Mouse (Mus musculus) right cerebral cortex, adult 2 months (tissue): ENCODE measurements around the gene Xrra1.

Experiments used
- DNase-seq, 2 experiments: peaks; one replicate each; pipeline ENCODE4 v3.0.0; 2021 to 2022; ENCODE audit warnings: low spot score in 2 of 2

Xrra1 gene

DNA sequence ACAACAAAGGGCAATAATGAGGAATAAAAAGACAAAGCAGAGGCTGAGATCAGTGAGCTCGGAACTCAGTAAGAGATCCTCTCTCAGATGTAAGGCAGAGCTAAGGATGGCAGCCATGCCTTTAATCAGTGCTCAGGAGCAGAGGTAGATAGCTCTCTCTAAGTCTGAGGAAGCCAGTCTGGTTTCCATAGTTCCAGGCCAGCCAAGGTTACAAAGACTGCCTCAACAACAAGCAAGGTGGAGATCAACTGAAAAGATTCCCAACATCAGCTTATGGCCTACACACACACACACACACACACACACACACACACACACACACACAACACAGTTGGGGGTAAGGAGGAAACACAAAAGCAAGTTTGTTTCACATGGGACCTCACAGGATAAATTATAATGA, 7.8 kb upstream of the Xrra1 start:
- no peak for DNase-seq

DNA sequence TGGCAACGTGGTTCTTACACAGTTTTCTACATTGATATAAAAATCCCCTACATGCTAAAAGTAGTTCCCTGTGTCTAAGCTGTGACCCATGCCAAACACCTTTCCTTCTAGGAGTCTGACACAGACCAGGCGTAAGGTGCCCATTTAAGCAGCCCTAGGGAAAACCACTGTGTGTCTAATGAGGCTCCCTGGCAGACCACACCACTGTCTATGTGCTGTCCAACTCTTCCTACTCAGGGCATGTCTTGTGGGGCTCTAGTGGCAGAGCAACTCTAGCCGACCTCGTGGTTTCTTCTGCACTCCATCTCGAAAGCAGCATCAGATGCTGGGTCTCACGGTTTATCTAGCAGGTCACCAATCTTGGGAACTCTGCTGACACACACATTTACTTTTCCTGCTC, 7.3 kb upstream of the Xrra1 start:
- no peak for DNase-seq

DNA sequence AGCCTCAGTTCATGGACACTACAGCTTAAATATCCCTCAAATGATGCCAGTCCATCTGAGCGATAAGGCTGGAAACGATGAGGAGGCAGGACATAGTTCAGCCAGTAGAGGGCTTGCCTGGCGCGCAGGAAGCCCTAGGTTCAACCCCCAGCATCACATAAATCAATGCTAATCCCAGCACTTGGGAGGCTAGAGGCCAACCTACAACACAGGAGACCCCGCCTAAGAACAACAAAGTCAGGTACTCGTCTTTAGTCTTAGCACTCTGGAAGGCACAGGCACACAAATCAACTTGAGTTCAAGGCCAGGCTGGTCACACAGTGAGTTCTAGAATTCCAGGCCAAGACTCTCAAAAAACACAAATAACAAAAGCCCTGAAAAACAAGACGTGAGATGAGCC, 5.6 kb upstream of the Xrra1 start:
- no peak for DNase-seq

DNA sequence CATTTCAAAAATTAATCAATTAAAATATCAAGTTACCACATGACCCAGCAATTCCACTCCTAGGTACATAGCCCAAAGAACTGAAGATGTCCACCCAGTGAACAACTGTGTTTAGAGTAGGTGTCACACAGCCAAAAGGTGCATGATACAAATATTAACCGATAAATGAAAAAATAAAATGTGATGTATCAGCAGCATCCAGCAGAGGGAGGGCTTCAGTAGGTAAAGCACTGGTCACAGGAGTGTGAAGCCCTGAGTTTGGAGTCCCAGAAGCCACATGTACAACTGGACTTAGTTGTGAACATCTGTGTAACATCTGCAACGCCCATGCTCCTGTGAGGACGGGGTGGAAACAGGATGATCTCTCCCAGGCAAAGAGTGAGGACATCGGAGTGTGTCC, 4.6 kb upstream of the Xrra1 start:
- DNase-seq = no peak

DNA sequence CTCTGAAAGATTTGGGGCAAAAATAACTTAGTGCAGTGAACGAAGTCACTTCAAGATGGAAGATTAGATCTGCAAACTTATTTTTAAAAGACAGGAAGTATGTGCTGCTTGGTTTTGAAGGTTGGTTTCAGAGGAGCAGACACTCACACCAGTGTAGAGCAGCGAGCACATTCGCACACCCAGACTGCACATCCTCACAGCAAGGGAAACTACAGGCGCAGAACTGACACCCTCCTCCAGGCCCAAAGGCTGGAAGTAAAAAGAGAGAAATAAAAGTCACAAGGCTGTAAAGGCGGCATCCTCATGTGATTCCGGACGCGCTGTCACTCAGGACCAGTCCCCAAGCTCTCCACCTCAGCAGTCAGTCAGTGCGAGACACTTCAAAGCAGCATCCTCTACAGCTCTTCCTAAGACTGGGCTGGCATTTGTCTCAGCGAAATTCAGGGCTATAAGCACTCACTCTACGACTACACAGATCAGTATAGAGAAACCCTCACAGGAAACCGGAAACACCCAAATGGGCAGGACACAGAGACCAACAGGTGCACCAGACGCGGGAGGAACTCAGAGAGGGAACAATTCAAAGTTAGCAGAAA, 2.6 kb upstream of the Xrra1 start:
- no peak for DNase-seq

DNA sequence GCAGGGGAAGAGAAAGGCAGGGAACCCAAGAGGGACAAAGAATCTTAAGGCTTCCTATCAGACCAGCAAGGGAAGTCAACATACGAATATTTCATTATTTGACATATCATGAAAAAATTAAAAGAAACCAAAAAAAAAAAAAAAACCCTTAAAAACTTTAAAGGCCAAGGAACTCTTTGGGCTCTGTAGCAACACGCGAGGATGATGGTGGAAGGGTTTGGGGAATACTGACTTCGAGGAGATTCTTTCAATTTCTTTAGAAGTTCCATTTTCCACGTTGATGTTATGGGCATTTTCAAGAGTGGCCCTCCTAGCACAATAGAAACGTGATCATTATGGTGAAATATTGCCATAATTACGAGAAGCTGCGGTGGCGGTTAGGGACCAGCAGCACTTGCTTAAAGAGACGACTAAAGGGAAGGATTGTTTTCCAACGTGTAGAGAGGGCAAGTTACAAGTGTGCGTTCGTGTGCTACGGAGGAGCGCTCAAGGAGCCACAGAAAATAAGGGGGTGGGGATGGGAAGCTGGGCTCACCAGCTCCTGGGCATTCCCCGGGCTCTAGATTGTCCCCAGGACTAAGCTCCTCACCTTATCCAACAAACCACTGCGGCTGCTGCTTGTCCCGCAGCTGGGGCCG, 622 bp upstream of the Xrra1 start:
- DNase-seq = no peak

DNA sequence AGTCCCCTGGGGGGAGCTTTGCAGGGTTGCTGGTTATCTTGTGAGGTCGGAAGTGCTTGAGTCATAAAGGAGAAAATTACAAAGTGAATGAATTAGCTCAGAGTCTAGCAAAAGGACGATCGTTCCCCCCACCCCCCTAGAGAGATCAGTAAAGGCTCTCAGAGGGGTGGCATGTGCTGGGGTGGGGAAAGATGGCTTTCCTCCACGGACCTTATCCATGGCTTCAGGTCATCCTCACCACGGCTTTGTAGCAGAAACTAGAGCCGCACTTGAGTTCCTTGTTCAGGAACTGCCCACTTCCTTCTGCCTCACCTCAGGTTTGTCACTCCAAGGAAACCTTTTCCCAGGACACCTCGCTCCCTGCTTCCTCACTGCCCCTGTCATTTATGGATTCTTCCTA, 4.4 kb downstream of the Xrra1 start, which contains the start of gene Spcs2:
Gene Spcs2, minus strand, starts transcription at position 101 of the 400 bp plus-strand sequence.
- no peak for DNase-seq

DNA sequence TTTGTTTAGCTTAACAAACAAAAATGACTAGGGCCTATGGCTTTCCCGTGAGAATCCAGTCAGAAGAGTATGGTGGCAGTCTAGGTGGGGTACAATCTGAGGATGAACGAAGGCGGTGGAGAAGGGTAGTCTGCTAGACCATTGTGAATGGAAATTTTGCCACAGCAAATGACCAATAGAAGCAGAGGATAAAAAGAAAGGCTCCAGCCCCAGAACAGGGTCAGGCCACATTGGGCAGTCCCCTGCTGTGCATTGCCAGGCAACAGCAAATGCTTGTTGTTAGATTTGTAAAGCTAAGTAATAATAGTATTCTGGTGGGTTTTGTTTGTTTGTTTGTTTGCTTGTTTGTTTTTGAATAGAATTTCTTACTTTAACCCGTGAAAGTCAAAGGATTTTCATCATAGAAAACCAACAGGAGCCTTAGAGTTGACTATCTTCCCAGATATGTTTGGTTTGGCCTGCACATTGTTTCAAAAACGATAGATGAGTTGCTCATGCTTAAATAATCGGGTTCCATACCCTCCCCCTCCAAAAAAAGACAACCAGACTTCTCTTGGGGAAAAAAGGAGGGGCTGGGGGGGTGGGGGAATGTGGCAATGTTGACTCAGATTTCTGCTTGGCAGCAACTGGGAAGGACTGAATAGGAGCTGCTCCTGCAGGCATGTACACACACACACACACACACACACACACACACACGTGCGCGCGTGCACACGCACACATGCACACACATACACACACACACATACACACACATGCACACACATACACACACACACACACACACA, 5.5 kb downstream of the Xrra1 start:
- no peak for DNase-seq

DNA sequence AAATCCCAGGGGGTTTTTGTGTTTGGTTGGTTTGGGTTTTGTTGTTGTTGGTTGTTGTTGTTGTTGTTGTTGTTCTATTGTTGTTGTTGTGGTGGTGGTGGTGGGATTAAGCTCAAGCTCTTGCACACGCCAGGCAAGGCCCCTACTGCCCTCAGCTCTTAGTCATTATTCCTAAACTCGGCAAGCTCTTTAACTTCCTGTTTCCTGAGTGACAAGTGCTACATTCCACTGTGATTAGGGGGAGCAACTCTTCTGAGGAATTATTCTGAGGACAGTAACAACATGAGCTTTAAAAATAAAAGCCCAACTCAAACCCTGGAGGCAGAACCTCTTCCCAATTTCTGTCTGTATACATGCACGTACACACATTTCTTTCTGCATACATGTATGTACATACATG, 6.3 kb downstream of the Xrra1 start:
- no peak for DNase-seq

DNA sequence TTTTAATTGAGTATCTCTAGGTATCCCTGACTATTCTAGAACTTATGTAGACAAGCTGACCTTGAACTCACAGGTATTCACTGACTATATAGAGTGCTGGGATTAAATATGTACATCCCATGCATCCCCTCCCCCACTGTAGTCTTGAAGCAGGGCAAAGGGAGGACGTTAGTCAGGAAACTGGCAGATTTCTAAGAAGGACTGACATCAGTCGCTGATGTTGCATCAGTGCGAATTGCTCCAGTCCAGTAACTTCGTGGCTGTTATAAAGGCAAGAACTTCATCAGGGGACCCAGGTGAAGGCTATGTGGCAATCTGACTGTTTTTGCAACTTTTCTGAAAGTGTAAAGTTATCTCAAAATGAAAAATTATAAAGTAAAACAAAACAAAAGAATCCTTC, 10.4 kb downstream of the Xrra1 start:
- no peak for DNase-seq

DNA sequence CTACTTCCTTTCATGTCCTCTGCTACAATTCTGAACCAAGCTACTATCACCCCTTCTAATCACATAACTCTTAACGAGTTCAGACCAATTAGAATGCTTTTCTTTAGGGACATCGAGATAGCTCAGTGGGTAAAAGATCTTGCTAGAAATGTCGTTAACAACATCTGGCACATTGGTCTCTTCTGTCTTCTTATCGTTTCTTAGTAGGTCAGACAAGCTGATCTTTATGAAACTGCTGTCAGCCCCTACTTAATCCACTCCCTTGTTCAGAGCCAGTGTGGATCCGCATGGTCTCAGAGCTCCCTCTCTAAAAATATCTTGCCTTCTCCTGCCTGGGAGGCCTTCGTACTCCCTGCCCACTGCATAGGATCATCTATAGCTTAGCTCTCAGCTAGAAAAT, 15.0 kb downstream of the Xrra1 start:
- DNase-seq = no peak

DNA sequence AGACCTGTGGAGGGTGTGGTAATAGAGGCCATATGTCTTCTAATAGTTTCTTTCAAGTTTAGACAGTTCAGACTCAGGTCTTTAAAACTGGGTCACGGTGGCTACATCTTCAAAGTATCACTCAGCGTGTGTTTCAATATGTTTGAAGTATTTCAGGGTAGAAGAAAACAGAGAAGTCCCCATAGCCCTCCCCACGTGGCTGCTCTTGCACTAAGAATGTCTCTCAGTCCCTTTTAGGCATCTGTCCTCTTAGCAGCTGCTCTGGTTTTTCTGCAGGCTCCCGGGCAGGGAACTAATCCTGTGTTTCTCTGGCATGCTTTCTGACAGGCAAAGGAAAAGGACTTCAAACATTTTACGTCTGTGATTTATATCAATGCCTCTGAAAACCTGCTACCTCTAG, 17.0 kb downstream of the Xrra1 start:
- no peak for DNase-seq

DNA sequence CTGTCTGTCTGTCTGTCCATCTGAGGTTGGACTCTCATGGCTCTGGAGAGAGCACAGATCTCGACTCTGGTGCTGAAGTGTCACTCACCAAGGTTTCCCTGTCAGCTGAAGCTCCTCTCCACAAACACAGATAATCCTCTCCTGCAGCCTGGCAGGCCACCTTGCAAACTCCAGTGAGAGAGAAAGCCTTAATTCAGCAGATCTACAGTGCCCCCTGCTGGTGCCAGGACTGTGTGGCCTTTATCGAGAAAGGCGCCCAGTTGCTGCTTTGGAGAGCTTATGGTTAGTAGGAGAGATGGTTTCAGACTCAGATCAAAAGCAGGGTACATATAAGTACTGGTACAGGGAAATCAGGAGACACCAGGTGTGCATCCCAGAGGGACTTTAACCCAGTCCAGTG, 17.4 kb downstream of the Xrra1 start:
- DNase-seq = peak; percentile 94

DNA sequence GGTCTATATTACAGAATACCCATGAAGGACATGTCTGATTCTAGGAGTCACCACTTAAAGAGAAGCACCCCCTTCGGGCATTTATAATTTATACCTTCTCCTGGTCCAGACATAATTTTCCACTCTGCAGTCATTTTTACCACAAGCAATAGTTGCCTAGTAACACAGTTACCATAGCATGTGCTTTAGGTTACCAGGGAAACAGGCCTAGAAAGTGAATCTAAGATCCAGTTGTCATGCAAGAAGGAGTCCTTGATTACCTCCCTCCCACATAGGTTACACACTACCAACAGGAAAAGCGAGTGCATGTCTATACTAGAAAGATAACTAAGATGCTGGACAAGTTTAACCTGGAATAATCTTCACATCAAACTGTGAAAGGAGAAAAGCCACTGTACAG, 19.3 kb downstream of the Xrra1 start:
- no peak for DNase-seq

DNA sequence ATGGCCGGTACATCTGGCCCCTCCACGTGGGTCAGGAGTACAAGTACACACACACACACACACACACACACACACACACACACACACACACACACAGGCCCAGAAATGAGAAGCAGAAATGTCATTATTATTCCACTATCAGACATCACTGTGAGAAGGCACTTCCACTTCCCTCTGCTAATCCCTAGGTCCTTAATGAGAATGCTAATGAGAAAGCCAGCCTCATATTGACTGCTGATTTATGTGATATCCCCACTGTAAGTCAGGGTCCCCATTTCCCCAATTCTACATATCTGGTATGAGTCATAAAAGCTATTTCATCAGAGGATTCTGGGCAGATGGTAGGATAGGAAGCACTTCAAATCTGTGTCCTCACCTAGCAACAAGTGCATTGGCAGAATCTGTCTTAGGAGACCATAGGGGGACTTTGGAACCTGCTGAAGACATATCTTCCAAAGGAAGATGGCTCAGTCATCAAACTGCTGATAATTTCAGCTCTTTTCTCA, 28.4 kb downstream of the Xrra1 start:
- no peak for DNase-seq

DNA sequence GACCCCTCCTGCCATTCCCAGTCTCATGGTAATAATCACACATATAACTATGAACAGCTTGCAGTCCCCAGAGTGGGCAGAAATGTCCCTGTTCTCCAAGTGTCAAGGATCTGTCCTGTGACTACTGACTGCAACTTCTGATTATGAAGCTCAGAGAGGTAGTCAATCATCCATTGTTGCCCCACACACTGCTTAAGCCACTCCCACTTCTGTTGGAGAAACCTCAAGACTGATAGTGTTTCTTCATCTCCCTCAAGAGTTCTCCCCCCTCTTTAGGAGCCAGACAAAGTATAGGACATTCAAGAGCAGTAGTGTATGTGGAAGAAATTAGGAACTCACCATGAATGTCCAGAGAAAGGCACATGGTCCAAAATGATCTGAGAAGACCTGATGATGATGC, 28.8 kb downstream of the Xrra1 start:
- DNase-seq = no peak

DNA sequence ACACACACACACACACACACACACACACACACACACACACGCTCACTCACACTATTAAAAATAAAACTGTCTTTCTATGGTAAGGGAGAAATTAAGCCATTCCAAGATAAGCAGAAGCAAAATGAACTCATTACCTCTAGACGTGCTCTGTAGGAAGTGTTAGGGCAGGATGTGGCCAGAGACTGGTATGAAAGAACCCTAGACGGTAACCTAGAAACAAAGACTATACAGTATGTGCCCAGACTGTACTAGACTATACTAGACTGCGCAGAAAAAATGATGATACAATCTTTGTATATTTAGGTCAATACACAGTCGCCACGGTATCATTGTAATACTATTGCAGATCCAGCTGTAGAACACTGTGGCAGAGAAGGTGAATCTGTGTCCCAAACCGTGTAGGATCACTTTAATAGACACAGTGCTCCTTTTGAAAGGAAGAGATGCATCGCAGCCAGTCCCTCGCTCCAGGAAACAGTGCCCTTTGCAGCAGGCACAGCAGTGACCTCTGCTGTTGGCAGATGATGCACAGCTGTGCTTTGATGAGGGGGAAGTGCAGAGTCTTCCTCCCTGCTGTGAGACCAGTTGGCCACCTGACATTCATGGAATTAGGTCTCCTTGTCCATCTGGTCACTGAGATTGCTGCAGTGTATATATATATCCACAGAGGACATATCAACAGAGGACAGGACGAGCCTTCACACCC, 30.4 kb downstream of the Xrra1 start:
- no peak for DNase-seq

DNA sequence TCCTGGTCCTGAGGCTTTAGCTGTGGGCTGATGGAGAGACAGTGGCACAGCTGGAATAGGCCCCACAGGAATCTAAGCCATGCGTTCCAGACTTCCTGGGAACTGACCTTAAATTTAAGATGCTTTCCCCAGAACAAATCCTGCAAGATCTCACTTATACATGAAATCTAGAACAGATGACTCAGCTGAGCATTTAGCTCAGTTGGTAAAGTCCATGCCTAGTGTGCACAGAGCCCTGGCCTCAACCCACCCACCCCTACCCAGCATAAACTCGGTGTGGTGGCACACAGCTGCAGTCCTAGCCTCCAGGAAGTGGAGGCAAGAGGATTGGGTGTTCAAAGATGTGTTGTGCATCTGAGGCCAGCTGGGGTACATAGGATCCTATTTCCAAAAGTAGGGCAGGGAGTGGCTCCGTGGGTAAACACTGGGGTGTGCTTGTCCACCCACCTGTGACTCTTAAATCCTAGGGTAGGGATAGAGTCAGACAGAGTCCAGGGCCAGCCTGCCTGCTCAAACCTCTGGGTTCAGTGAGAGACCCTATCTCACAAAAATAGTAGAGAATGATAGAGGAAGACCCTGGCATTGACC, 31.3 kb downstream of the Xrra1 start:
- DNase-seq = no peak

DNA sequence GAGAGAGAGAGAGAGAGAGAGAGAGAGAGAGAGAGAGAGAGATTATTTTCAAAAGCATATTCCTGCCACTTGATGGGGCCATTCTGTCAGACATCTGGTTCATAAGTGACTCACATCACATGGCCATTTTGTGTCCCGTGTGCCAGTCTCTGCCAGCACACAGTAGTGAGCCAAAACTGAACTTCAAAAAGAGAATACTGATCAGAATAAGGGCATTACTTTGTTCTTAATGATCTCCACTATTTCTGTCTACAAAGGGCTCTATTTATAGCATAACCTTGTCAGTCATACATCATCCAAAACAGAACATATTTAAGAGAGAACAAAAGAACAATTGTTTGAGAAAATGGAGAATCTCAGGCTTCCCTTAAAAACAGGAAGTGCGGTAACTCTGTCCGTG, 32.6 kb downstream of the Xrra1 start:
- no peak for DNase-seq

DNA sequence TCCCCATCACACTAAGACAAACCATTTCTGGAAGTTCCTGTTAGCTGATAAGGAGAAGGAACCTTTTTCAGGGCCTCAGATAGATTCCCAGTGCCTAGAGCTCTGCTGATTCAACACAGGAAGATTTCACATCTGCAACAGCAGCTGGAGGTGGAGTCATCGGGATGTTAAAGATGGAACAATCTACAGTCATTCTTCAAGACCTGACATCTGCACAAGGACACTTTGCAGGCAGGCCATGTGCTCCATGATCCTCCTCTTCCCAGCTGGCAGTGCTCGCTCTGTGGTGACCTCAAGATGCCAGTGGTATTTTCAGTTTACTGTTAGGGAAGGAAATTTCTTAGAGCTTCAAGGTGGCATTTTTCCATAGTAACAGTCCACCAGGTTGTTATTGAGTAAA, 33.4 kb downstream of the Xrra1 start:
- DNase-seq = no peak

DNA sequence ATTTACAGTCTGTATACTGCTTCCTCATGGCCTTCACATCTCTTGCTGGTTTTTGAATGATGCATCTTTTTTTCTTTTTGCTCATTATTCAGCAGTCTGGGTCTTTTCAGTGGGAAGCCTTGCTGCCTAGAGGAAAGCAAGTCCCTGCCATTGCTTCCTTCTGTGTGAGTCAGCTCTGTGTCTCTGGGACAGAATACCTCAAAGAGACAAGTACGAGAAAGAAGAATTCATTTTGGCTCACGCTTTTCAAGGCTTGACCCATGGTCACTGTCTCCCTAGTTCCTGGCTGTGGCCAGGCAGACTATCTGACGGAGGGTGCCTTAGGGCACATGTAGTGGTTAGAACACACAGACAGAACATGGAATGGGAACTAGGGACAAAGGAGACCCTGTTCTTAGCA, 35.1 kb downstream of the Xrra1 start:
- no peak for DNase-seq

DNA sequence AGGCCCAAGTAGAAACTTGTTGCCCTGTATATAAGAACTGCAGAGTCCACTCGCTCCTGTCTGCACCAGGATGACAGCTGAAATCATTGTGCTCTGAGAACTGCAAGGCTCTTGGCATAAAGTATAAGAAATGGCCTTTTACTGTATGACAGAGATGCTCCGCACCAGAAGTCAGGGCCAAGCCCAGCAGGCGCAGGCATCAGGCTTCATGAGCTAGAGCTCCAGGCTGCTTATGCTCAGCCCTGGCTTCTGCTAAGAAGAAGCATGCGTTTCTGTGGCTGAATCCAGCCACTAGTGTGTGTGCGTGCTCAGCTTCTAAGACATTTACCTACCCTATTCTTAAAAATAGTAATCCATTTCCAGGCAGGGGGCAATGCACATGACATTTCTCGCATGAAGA, 35.6 kb downstream of the Xrra1 start:
- no peak for DNase-seq
